Mouse (Mus musculus) liver, embryonic 14.5 days (tissue): ENCODE measurements around the gene Layn.

Source experiments
- CTCF ChIP-seq: IDR thresholded peaks from 2 replicates; pipeline ENCODE4 v1.5.1; 2016; ENCODE audit warnings: antibody characterized with exemption, low read depth, control low read depth
- EP300 ChIP-seq: IDR thresholded peaks from 2 replicates; pipeline ENCODE4 v1.6.1; 2016; ENCODE audit warnings: antibody characterized with exemption, low read depth

GRCm38 (mm10) chr9:51026952-51027351 is 49.9 kb downstream of the Layn start:
- TF ChIP-seq EP300 (no peak), CTCF (no peak)
